Mouse (Mus musculus) forebrain, embryonic 15.5 days (tissue): ENCODE results near the gene Fam50a. TPM values are rescaled to one million over a fixed set of nuclear protein-coding genes. Genes with fewer than 3 reads are reported as not detected.
A peak's percentile ranks its signal among the peaks of the same experiment; 100 is the strongest.
"Not testable (repeated sequence)": the region's sequence is repeated elsewhere in the genome, so short reads cannot be mapped to it uniquely, and the experiment has no call there.

Experiments used
- ATAC-seq: fragments of 200-750 bp; cut with Nextera tagmentation; replicated peaks from 2 replicates; pipeline ENCODE4 v1.8.0; 2017; ENCODE audit warnings: mild to moderate bottlenecking, moderate TSS enrichment, moderate library complexity
- H3K27ac ChIP-seq: fragments of 300-500 bp; sonication (generic); replicated peaks from 2 replicates; pipeline ENCODE4 v1.5.1; 2015; ENCODE audit warnings: mild to moderate bottlenecking, inconsistent platforms
- H3K27me3 ChIP-seq: fragments of 300-500 bp; sonication (generic); 2 replicates; pipeline ENCODE4 v1.6.1; 2015; ENCODE audit warnings: inconsistent platforms
- H3K36me3 ChIP-seq: fragments of 300-500 bp; sonication (generic); 2 replicates; pipeline ENCODE4 v1.6.1; 2015; ENCODE audit warnings: mild to moderate bottlenecking, inconsistent platforms
- H3K4me1 ChIP-seq: fragments of 300-500 bp; sonication (generic); 2 replicates; pipeline ENCODE4 v1.6.1; 2015; ENCODE audit warnings: inconsistent platforms
- H3K4me2 ChIP-seq: fragments of 300-500 bp; sonication (generic); replicated peaks from 2 replicates; pipeline ENCODE4 v1.6.1; 2015; ENCODE audit warnings: mild to moderate bottlenecking, inconsistent platforms
- H3K4me3 ChIP-seq: fragments of 300-500 bp; sonication (generic); 2 replicates; pipeline ENCODE4 v1.5.1; 2015; ENCODE audit warnings: mild to moderate bottlenecking, inconsistent platforms
- H3K9ac ChIP-seq: fragments of 300-500 bp; sonication (generic); replicated peaks from 2 replicates; pipeline ENCODE4 v1.6.1; 2015; ENCODE audit warnings: mild to moderate bottlenecking, inconsistent platforms
- H3K9me3 ChIP-seq: fragments of 300-500 bp; sonication (generic); 2 replicates; pipeline ENCODE4 v1.6.1; 2016; ENCODE audit warnings: inconsistent platforms
- WGBS: fragments of 180-500 bp; shearing (Covaris S2); methylation state at CpG from one replicate; pipeline ENCODE4 v1.1.7; 2015; ENCODE audit warnings: mixed read lengths; 5-methylcytosine and 5-hydroxymethylcytosine counted together
- microRNA-seq: library from miRNA; unstranded; fragments of <30 nt; microRNA quantifications from one replicate; pipeline ENCODE4, GENCODE M21; 2016
- polyA plus RNA-seq: library from polyadenylated mRNA; unstranded; fragments of >200 nt; fragmentation: Nextera tagmentation; extraction: Ambion mirVana; gene quantifications from 2 replicates; pipeline ENCODE4 v1.2.1, GENCODE M21; 2015

The Fam50a gene
- polyA plus RNA-seq, 1 experiment from 2014 or later, result 65.1 TPM

- Histone ChIP-seq H3K4me2 (peak within 1 kb of the TSS; percentile 54), H3K9me3 (no peaks in the 10 kb centered on the region), H3K36me3 (no peaks in the 10 kb centered on the region), H3K4me1 (peaks cover 4% of the 10 kb centered on the region; the same call in 1 of the 2 replicates), H3K4me3 (peak within 1 kb of the TSS; percentile 45), H3K27ac (peak within 1 kb of the TSS; percentile 74), H3K27me3 (no peaks in the 10 kb centered on the region), H3K9ac (peak within 1 kb of the TSS; percentile 51)
- 16% methylated on average over 10 of the region's 22 CpGs for WGBS
- ATAC-seq, result peak; percentile 89
Measured at GRCm38 (mm10) chrX:74353467-74353770, 40.6 kb downstream of the Fam50a start, which contains the start of gene Lage3. Gene Lage3 (minus strand): TSS chrX:74353618.

- not testable (repeated sequence) for H3K4me1 ChIP-seq
- WGBS, result 85% methylated on average over 3 of the region's 3 CpGs
Measured at GRCm38 (mm10) chrX:74357069-74357468, 44.2 kb downstream of the Fam50a start.

GRCm38 (mm10) chrX:74359171-74359570, 46.3 kb downstream of the Fam50a start:
- ATAC-seq, result no peak
- Histone ChIP-seq H3K4me3 (no peak overlapping the region), H3K27me3 (no peaks in the 10 kb centered on the region), H3K9me3 (no peaks in the 10 kb centered on the region), H3K4me2 (no peak overlapping the region), H3K9ac (no peak overlapping the region), H3K36me3 (no peaks in the 10 kb centered on the region), H3K27ac (no peak overlapping the region), H3K4me1 (no peaks in the 10 kb centered on the region)
- WGBS, result 56% methylated on average over 11 of the region's 11 CpGs

More at GRCm38 (mm10) chrX:74357069-74357468, 44.2 kb downstream of the Fam50a start:
- H3K9me3 ChIP-seq, H3K27ac ChIP-seq, H3K27me3 ChIP-seq, H3K9ac ChIP-seq, H3K36me3 ChIP-seq, H3K4me2 ChIP-seq, ATAC-seq, H3K4me3 ChIP-seq: not testable (repeated sequence)

GRCm38 (mm10) chrX:74367512-74367911, 54.7 kb downstream of the Fam50a start:
- no peaks in the 10 kb centered on the region for H3K36me3 ChIP-seq
- no peaks in the 10 kb centered on the region for H3K27me3 ChIP-seq
- 67% methylated on average over 10 of the region's 10 CpGs for WGBS
- H3K4me2 ChIP-seq, result peak overlapping the region; percentile 60
- H3K4me1 ChIP-seq, result peaks cover 12% of the 10 kb centered on the region
- peak overlapping the region; percentile 57 for H3K4me3 ChIP-seq
- ATAC-seq, result no peak
- no peak overlapping the region for H3K27ac ChIP-seq
- no peaks in the 10 kb centered on the region for H3K9me3 ChIP-seq
- H3K9ac ChIP-seq, result peak overlapping the region; percentile 69

GRCm38 (mm10) chrX:74368209-74368909, 55.5 kb downstream of the Fam50a start:
- peak overlapping the region; percentile 69 for H3K9ac ChIP-seq
- peak overlapping the region; percentile 71 for H3K27ac ChIP-seq
- H3K9me3 ChIP-seq, result no peaks in the 10 kb centered on the region
- ATAC-seq, result peak; percentile 77
- WGBS, result 15% methylated on average over 47 of the region's 49 CpGs
- peak overlapping the region; percentile 57 for H3K4me3 ChIP-seq
- H3K36me3 ChIP-seq, result no peaks in the 10 kb centered on the region
- peaks cover 12% of the 10 kb centered on the region for H3K4me1 ChIP-seq
- H3K4me2 ChIP-seq, result peak overlapping the region; percentile 60
- no peaks in the 10 kb centered on the region for H3K27me3 ChIP-seq

Small RNA genes lying within 50 kb of the gene (microRNA-seq; reads per million reads assigned to microRNA genes)
- not detected for gene Mir7091
- gene Mir7092, result 1.5 reads per million

Other genes starting within 250 kb of the Fam50a start
- gene Opn1mw, start 185.6 kb upstream of the Fam50a start, polyA plus RNA-seq, result not detected in 2 replicates
- 15.9 and 16.4 TPM in 2 replicates for gene Mecp2, start 177.7 kb upstream of the Fam50a start, polyA plus RNA-seq
- not detected in 2 replicates for gene Tex28, start 145.2 kb upstream of the Fam50a start, polyA plus RNA-seq
- gene Tktl1, start 135.8 kb upstream of the Fam50a start, polyA plus RNA-seq, result 0.19 TPM in 1 of 2 replicates, not detected in the other
- 105 and 116 TPM in 2 replicates for gene Flna, start 63.2 kb upstream of the Fam50a start, polyA plus RNA-seq
- gene Emd, start 58.3 kb upstream of the Fam50a start, polyA plus RNA-seq, result 17.7 and 18.1 TPM in 2 replicates
- 503 and 525 TPM in 2 replicates for gene Rpl10, start 42.2 kb upstream of the Fam50a start, polyA plus RNA-seq
- 93.6 and 101 TPM in 2 replicates for gene Taz, start 31.1 kb upstream of the Fam50a start, polyA plus RNA-seq
- 2.2 and 2.4 TPM in 2 replicates for gene Dnase1l1, start 30.7 kb upstream of the Fam50a start, polyA plus RNA-seq
- 185 and 191 TPM in 2 replicates for gene Atp6ap1, start 15.9 kb upstream of the Fam50a start, polyA plus RNA-seq
- gene Gdi1, start 8.0 kb upstream of the Fam50a start, polyA plus RNA-seq, result 923 and 936 TPM in 2 replicates
- gene Plxna3, start 16.0 kb downstream of the Fam50a start, polyA plus RNA-seq, result 63.0 and 68.8 TPM in 2 replicates
- gene Lage3, start 40.6 kb downstream of the Fam50a start, polyA plus RNA-seq, result 82.9 and 87.9 TPM in 2 replicates
- gene Ubl4a, start 60.2 kb downstream of the Fam50a start, polyA plus RNA-seq, result 68.4 and 69.0 TPM in 2 replicates
- 6.9 and 7.0 TPM in 2 replicates for gene Slc10a3, start 60.3 kb downstream of the Fam50a start, polyA plus RNA-seq
- gene Fam3a, start 80.2 kb downstream of the Fam50a start, polyA plus RNA-seq, result 36.3 and 40.1 TPM in 2 replicates
- gene Ikbkg, start 80.3 kb downstream of the Fam50a start, polyA plus RNA-seq, result 18.1 and 19.7 TPM in 2 replicates
- 61.0 and 63.2 TPM in 2 replicates for gene G6pdx, start 116.2 kb downstream of the Fam50a start, polyA plus RNA-seq
- gene Gm6880, start 168.4 kb downstream of the Fam50a start, polyA plus RNA-seq, result not detected in 2 replicates